Mouse (Mus musculus): ENCODE measurements around the gene Rell1.
"Not testable (repeated sequence)": the region's sequence is repeated elsewhere in the genome, so short reads cannot be mapped to it uniquely, and the experiment has no call there.

Rell1 gene

GRCm38 (mm10) chr5:63897001-63897819 is 71.5 kb downstream of the Rell1 start:
- DNase-seq (ENCODE audit: low read depth), result not testable (repeated sequence)

DNA sequence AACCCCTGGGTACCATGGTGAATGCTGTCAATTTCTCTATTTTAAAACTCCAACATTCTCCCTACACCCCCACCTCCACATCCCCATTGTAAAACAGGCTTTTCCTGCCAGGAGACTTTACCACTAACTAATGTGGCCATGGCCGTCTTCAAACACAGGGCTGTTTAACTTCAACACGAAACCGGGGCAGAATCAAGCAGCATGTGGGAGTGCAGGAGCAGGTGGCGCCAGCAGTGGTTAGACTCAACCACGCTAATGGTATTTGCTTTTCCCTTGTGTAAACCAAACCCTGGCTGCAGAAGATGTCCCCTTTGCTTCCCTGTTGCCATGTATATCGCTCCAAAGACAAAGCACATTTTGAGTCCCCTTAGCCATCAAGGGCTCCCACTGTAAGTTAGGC is 76.8 kb downstream of the Rell1 start:
- no peak for DNase-seq (ENCODE audit: low read depth)

GRCm38 (mm10) chr5:63891241-63891640 is 77.5 kb downstream of the Rell1 start:
- no peak for DNase-seq (ENCODE audit: low read depth)

- no peak for DNase-seq (ENCODE audit: low read depth)
Observed at GRCm38 (mm10) chr5:63887111-63887510, 81.6 kb downstream of the Rell1 start.

- peak; percentile 64 for DNase-seq (ENCODE audit: low read depth)
Observed at GRCm38 (mm10) chr5:63886709-63887108, 82.0 kb downstream of the Rell1 start.

DNA sequence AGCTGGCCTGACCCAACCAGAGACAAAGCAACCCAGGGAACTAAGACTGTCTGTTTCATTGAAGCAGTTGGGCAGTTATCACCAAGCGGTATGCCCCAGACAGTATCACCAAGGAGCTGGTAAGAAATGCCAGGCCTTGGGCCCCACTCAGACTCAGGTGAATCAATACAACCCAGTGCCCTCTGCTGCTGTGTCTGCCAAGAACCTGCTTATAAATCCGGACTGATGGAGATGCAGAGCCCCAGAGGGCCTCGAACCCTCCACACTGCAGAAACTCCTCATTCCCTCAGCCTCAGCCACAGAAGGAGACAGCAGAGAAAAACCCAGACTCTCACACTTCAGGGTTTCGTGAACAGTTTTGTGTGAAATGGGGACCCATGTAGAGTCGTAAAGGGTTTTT is 82.4 kb downstream of the Rell1 start:
- no peak for DNase-seq (ENCODE audit: low read depth)

DNA sequence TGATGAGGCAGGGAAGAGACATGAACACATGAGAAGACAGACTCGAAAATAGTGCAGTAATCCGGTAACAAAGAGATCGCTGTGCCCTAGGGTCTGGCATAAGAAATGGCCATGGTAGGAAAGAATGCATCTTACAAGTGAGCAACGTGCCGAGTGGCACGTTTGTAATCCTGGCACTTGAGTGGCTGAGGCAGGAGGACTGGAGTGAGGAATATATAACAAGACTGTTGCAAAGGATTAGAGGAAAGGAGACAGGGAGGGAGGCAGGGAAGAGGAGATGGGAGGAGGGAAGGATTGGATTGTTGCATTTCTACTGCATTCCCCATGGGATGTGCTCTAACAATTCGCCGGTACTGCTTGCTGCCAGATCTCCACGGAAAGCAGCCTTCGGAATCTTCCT is 89.7 kb downstream of the Rell1 start:
- no peak for DNase-seq (ENCODE audit: low read depth)

DNA sequence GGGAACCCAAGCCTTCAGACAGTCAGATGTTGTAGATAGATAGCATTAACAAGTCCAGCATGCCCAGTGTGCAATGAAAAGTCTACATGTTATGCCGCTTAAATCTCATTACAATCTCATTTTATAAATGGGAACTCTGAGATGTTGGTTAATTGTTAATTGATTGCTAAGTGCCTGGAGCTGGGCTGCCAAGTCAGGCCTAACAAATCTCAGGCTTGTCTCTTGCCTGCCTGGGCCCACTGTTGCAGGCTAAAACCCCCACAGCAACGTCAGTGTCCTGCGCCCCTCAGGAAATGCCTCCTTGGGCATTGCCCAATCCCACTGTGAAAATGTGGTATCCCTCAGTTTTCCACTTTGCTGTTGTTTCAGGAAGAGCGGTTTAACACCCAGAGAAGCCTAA is 92.6 kb downstream of the Rell1 start:
- DNase-seq (ENCODE audit: low read depth), result no peak

DNA sequence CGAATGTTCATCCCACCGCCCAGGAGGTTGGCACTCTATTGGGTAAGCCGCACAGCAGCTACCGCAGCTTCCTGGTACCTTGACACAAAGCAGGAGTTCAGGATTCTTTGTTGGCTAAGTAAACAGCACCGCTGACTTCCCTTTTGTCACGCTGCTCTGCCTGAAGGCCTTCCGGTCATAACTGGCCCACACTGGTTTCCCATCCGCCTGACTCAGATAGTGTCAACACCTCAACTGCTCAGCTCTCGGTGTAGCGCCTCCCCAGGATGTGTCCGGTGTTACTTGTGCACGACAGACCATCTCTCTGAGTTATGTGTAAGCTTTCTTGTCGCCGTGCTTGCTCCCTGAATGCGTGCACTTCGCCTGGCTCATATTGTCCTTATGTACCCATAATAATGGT is 93.8 kb downstream of the Rell1 start:
- no peak for DNase-seq (ENCODE audit: low read depth)

DNA sequence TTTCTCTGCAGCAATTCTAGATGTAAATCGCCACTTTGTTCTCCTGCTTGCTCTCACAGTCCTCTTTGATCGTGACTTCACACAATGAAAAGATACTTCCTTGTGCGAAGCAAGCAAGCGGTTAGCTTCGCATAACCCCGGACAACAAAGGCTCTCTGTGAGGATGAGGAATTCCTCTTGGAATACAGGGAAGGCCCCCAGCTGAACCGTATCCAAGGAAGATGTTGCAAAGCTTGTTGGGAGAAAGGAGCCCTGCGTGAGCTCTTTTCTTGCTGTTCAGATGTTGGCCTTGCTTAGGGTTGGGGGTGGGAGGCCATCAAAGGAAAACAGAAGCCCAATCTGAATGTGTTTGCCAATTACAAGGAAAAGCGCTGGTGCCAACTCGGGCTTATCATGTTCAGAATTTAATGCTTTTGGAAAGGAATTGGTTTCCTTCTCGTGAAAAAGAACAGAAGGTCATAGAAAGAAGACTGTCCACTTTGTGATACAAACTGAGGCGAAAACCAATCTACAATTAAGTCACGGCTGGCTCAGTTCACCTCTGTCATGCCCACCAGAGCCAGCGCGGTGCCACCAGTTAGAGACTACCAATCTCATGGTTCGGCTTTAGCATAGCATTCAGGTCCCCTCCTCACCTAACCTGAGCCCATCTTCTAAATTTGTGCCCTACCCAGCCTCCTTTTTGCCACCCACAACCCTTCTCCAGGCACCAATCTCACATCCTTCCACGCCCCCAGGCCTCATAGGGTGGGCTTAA is 96.3 kb downstream of the Rell1 start:
- no peak for DNase-seq (ENCODE audit: low read depth)

DNA sequence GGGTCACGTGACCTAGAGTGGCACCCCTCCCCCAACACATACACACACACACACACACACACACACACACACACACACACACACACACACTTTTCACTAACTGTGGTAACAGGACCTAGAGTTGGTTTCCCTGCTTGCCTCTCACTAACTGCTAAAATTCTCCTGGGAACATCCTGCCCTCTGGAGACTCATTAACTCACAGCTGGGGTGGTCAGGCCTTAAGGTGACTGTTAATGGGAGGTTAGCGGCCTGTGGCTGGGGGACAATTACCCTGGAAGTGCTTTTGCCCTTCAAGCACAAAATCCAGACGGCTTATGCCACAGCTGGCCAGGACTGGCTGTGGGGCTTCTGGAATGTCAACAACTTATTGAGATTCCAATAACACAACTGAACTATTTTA is 101.3 kb downstream of the Rell1 start:
- DNase-seq (ENCODE audit: low read depth), result no peak

- DNase-seq (ENCODE audit: low read depth), result no peak
Observed at GRCm38 (mm10) chr5:63858901-63859300, 109.8 kb downstream of the Rell1 start.

All from naive thymus-derived CD4-positive, alpha-beta T cell, adult 2 months (primary cell).